Mouse (Mus musculus): ENCODE results near the gene Spaca3. TPM values are rescaled to one million over a fixed set of nuclear protein-coding genes. Genes with fewer than 3 reads are reported as not detected.
A peak's percentile ranks its signal among the peaks of the same experiment; 100 is the strongest.

Spaca3 gene
- not detected in 2 replicates for polyA plus RNA-seq (2012; rRNA removed)

DNA sequence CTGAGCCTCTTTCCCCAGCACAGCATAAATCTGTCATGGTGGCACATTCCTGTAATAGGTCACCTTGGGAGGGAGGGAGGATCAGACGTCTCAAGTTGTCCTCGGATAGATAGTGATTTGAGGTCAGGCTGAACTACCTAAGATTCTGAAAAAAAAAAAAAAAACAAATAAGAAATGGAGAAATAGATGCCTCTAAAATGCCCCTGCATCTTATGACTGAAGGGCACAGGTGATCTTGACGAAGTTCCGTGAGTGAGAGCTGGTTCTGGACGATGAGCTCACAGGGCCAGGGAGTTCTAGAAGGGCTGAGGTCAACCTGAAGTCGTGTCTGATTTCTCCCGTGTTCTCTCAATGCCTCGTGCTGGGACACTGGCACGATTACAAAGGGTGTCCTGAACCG lies at the start of gene Spaca3:
TSS of gene Spaca3 (plus strand) at position 301 of the 400 bp plus-strand sequence.
- DNase-seq (ENCODE audit: extremely low spot score in 1 of 2, low spot score in 1 of 2) = no peak

GRCm38 (mm10) chr11:80808551-80809070 lies 49.6 kb upstream of the Spaca3 start:
- no peak for DNase-seq (ENCODE audit: extremely low spot score in 1 of 2, low spot score in 1 of 2)

DNA sequence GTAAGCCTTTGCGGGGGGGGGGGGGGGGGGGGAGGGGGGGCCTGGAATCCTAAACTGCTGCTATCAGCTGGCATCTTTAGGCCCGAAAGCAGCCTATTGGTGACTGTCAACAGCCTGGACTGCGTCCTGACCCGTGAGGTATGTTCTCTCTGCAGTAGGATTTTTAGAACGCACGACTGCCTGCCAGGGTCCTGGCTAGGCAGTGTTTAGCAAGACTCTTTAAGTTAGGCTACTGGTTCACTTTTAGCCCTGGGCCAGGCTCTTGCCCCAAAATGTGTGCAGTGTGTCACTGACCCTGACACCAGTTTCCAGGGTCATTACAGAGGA lies 48.5 kb upstream of the Spaca3 start:
- no peak for DNase-seq (ENCODE audit: extremely low spot score in 1 of 2, low spot score in 1 of 2)

DNA sequence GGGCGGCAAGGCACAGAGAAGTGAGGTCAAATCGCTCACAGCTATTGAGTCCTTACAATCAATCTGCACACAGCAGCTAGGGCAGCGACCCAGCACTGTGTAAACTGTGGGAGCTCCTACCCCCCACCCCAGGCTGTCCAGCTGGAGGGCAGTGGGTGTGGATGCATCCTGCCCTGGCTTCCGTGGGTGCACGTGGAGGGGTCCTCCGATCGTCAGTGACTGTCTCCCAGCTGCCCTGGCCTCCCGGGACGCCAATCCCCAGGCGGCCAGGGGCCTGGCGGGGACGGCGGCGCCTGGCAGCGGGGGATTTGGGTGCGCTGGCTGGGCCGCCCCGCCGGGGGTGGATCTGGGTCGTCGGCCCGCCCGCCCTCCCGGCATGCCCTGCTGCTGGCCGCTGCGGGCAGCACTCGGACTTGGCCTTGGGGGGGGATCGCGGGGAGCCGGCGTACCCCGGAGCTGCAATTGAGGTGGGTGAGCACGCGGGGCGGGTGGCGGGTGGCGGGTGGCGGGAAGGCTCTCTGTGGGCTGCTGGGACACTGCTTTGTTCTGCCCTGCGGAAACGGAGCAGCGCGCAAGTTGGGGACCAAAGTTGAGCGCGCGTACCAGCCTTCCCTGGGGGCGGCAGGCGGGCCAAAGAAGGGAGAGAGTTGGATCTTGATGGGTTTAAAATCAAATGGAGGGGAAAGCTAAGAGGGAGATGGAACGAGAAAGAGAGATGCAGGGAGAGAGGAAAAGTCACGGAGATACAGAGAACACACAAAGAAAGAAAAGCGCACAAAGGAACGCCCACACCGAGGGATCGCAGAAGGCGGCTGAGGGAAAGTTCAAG lies 48.0 kb upstream of the Spaca3 start, which contains the start of gene Tmem98:
TSS of gene Tmem98 (plus strand) at position 183 of the 829 bp plus-strand sequence.
- DNase-seq (ENCODE audit: extremely low spot score in 1 of 2, low spot score in 1 of 2) = no peak

- no peak for DNase-seq (ENCODE audit: extremely low spot score in 1 of 2, low spot score in 1 of 2)
These were observed 47.0 kb upstream of the Spaca3 start for GRCm38 (mm10) chr11:80811156-80811555.

- peak in 1 of 2 experiments; percentile 31 for DNase-seq (ENCODE audit: extremely low spot score in 1 of 2, low spot score in 1 of 2)
These were observed 42.8 kb upstream of the Spaca3 start for GRCm38 (mm10) chr11:80815354-80815753.

DNA sequence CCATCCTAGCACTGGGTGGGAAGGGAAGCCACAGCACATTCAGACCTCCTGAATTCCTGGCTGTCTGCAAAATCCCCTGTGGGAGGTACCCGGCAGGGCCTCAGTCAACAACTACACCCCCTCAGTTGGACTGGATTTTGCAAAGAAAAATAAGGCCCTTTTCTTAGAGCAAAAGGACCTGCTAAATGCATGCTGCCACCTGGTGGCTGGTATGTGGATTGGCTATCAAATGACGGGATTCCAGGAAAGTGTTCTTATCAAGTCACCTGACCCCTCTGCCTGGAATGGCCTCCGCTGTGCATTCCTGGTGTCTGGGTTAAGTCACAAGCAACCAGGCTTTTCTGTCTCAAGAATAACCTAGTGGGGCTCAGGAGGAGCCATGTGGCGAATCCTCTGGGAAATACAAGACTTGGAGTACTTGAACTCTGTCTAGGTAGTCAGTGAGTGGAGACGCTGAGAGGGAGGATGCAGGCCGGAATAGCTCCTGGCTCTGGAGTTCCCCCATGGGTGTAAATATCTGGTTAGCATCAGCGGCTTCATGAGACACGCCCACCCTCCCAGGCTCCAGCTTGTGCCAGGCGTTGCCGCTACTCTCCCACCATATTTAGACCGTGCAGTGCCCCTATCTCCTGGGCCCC lies 40.0 kb upstream of the Spaca3 start:
- DNase-seq (ENCODE audit: extremely low spot score in 1 of 2, low spot score in 1 of 2) = peak; percentile 51 to 81

DNA sequence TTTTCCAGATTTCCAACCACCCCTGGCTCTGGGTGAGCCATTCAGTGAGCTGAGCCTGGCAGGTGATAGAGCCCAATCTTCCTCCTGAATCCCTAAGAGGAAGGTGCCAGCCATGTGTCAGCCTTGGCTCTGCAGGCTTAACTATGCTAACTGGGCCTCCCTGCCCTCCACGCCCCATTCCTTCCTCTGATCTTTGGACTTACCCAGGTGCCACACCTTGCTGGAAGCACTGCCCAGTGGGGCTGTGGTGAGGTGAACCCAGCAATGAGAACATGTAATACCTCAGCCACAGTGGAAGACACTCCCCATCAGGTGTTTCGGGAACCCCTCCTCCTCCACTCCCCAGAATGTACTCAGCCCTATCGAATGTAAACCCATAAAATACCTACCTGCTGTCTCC lies 38.1 kb upstream of the Spaca3 start:
- no peak for DNase-seq (ENCODE audit: extremely low spot score in 1 of 2, low spot score in 1 of 2)

- DNase-seq (ENCODE audit: extremely low spot score in 1 of 2, low spot score in 1 of 2) = peak; percentile 23 to 53
These were observed 36.9 kb upstream of the Spaca3 start for GRCm38 (mm10) chr11:80821296-80821695.

DNA sequence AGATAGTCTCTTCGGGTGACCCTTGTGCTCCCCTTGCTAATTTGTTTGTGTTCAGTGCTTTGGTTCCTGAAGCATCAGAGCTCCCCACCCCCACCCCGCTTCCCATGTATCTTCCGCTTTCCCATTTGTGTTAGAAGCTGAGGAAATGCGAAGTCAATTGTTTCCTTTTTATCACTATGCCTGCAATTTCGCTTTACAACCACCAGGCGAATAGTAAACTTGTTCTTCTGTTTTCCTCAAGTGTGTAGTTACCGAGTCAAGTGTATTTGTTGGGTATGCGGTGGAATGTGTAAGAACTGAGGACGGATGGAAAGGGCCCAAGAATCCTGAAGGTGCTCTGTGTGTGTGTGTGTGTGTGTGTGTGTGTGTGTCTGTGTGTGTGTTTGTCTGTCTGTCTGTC lies 36.4 kb upstream of the Spaca3 start:
- no peak for DNase-seq (ENCODE audit: extremely low spot score in 1 of 2, low spot score in 1 of 2)

GRCm38 (mm10) chr11:80835395-80835794 lies 22.8 kb upstream of the Spaca3 start:
- no peak for DNase-seq (ENCODE audit: extremely low spot score in 1 of 2, low spot score in 1 of 2)

- DNase-seq (ENCODE audit: extremely low spot score in 1 of 2, low spot score in 1 of 2) = no peak
These were observed 22.3 kb upstream of the Spaca3 start for GRCm38 (mm10) chr11:80835841-80836240.

DNA sequence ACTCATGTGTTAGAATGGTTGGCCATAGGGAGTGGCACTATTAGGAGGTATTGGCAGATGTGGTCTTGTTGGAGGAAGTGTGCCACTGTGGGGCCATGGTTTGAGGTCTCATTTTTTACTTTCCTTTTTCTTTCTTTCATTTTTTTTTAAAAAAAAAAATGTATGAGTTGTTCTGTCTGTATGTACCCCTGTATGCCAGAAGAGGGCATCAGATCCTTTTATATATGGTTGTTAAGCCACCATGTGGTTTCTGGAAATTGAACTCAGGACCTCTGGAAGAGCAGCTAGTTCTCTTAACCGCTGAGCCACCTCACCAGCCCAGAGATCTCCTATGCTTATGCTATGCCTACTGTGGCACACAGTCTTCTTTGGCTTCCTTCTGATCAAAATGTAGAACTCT lies 19.4 kb upstream of the Spaca3 start:
- no peak for DNase-seq (ENCODE audit: extremely low spot score in 1 of 2, low spot score in 1 of 2)

- no peak for DNase-seq (ENCODE audit: extremely low spot score in 1 of 2, low spot score in 1 of 2)
These were observed 14.7 kb upstream of the Spaca3 start for GRCm38 (mm10) chr11:80843435-80843834.

DNA sequence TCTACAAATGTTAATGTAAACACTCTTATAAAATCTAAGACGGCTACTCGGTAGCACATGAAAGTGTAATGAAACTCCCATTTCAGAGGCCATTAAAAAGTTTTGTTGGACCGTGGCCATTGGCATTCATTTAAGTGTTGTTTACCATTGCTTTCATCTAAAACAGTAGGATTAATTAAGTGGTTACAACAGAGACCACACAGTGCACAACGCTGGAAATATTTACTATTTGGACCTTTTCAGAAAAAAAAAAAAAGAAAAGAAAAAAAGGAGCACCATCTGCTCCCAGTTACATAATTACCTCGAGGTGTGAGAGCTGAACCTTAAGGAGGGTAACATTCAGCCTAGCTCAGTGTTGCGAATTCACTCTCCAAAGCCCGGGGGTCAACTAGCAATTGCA lies 12.7 kb upstream of the Spaca3 start:
- DNase-seq (ENCODE audit: extremely low spot score in 1 of 2, low spot score in 1 of 2) = no peak

DNA sequence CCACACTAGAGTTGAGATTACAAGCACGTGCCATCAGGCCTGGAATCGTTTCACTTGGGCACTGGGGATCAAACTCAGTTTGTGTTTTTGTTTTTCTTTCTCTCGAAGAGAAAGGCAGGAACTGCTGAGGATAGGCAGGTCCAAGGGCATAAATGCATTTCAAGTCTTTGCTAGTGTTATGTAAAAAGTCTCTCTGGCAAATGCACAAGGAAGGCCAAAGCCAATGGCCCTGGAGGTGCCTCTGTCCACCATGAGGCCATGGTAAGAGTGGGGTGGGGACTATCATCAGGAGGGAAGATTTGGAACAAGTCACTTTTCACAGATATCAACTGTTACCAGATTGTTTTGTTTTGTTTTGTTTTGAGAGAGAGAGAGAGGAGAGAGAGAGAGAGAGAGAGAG lies 12.1 kb upstream of the Spaca3 start:
- no peak for DNase-seq (ENCODE audit: extremely low spot score in 1 of 2, low spot score in 1 of 2)

DNA sequence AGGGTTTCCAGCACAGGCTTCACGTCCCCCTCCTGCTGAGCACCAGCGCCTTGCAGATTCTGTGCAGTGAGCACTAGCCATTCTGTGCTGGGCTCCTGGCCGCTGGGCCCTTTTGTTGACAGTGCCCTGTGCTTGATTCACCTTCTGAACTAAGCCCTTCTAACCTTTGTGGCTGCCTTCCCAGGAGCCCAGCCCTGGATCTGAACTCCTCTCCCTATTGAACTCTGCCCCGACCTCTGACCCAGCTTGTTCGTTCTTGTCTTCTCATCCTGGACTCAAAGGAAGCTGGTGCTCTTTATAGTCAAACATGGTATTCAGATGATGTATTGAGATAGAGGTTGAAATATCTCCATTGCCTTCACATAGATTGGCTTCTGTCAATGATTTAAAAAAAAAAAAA lies 10.0 kb upstream of the Spaca3 start:
- no peak for DNase-seq (ENCODE audit: extremely low spot score in 1 of 2, low spot score in 1 of 2)

DNA sequence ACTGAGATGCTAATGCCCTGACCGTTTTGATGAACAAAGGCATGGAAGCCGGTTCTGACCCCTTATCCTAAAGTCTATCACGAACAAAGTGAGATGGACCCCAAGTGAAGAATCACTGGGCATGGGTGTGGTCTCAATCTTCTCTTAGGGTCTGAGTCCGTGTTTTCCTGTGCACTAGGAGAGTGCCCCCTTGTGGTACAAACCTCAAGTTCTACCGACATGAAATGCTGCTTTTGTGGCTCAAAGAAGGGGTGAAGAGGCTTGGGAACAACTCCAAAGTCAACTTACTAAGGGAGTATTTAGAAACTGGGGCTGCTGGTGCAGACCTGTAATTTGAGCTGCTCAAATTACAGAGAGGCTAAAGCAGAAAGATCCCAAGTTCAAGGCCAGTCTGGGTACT lies 6.3 kb upstream of the Spaca3 start:
- DNase-seq (ENCODE audit: extremely low spot score in 1 of 2, low spot score in 1 of 2) = peak in 1 of 2 experiments; percentile 15

DNA sequence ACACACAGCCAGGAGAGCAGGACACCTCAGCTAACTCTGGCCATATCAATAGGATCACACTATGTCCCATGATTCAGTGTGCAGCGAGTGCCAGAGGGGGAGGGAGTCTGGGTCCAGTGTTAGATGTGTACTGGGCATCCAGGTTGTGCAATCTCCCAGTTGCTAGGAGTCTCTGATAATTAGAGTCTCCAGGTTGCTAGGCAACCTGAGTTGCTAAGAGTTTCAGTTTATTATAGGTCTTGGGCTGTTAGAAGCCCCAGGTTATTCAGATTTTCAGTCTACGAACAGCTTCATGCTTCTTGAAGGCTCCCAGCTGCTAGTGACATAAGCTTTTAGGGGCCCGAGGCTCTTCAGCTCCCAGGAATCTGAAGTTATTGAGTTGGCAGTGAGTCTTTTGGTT lies 5.2 kb upstream of the Spaca3 start:
- DNase-seq (ENCODE audit: extremely low spot score in 1 of 2, low spot score in 1 of 2) = no peak

DNA sequence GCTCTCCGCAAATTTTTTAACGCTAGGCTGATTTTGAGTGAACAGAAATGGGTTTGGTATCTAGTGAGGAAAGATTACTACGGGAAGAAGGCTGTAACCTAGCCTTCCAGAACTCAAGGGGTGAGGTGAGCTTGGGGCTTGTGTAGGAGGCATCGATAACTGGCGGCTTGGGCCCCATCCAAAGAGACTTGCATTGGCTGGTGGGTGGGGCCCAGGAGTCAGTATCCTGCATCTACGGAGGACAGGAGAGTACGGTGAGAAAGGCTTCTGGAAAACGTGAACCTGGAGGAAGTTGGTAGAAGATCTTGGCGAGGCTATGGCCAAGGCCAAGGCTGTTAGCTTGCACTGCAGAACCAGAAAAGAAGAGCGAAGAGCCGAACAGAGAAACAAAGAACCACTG lies 3.7 kb upstream of the Spaca3 start:
- DNase-seq (ENCODE audit: extremely low spot score in 1 of 2, low spot score in 1 of 2) = no peak

DNA sequence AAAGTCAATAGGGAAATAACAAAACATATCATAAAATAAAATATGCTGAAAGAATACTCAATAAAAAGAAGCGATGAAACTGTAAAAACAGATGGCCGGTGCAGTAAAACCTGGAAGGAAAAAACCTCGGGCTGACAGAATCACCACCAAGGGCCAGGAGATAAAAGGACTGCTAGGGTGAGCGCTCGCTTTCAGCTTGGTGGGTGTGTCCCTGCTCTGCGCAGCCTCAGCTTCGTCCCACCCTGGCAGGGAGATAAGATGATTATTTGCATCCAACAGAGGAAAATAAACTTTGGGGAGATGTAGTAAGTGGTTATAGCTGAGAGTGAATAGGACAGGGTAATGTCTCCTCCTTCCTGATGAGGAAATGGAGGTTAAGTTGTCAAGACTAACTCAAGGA lies 3.3 kb upstream of the Spaca3 start:
- no peak for DNase-seq (ENCODE audit: extremely low spot score in 1 of 2, low spot score in 1 of 2)

- no peak for DNase-seq (ENCODE audit: extremely low spot score in 1 of 2, low spot score in 1 of 2)
These were observed 1.3 kb upstream of the Spaca3 start for GRCm38 (mm10) chr11:80856827-80857226.
